Mouse (Mus musculus): Measurements from ENCODE around the gene Tnfrsf14.

GRCm38 (mm10) chr4:154956604-154957003 is 28.2 kb upstream of the Tnfrsf14 start:
- TF ChIP-seq CTCF (IDR thresholded peaks at IDR 0.05; ENCODE audit: low read depth, low read length), result no peak
- TF ChIP-seq TAL1 (conservative IDR thresholded peaks at IDR 0.05; ENCODE audit: low read depth, low read length), result no peak
- TF ChIP-seq GATA1 (IDR thresholded peaks at IDR 0.05; ENCODE audit: borderline replicate concordance, low read length), result no peak
- TF ChIP-seq POLR2AphosphoS5 (IDR thresholded peaks at IDR 0.05; ENCODE audit: insufficient replicate concordance, low read depth, low read length), result no peak
- no peak for TF ChIP-seq GATA2 (IDR thresholded peaks at IDR 0.05; ENCODE audit: borderline replicate concordance, low read depth, low read length)
